Mouse (Mus musculus): Measurements from ENCODE around the gene Nradd. TPM values are rescaled to one million over a fixed set of nuclear protein-coding genes. Genes with fewer than 3 reads are reported as not detected.

The Nradd gene
- 39.9 and 49.9 TPM in 2 replicates for polyA plus RNA-seq (2016; fragmentation: Nextera tagmentation; extraction: Ambion mirVana)

DNA sequence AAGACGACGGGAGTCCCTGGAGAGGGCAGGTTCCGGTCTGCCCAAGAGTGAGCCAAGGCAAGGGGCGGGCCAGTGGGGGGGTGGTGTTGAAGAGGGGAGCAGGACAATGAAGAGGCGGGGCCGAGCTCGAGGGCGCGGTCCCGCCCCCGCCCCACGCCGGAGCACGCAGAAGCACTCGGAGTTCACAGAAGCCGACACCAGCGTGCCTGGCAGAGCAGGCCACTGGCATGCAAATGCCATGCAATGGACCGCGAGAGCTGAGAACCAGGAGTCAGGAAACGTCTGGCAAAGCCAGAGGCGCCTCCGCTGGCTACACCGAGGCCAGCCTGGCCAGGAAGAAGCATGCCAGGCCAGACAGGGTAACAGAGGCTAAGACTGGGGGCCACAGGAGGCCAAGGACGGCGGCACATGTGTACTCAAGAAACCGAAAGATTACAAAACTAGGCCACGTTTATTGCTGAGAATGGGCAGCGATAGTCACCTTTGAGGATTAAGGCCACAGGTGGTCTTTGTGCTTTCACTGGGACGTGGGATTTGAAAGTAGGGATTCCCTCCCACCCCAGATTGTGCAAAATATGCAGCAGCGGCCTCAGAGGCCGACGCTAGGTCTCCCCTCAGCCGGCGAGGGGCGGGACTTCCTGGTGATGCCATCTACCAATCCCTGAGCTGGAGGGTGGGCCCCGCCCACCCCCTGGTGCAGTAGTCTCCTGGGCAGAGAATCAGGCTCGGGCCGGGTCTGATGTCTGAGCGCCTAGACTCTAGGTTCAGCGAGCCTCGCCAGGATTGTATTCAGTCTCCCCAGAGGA is at the start of gene Nradd:
Gene Nradd, minus strand, starts transcription at position 92 of the 806 bp plus-strand sequence.
- peak; percentile 93 for DNase-seq (ENCODE audit: low spot score)
- H3K4me1 ChIP-seq (replicated peaks), result peaks cover 28% of the 10 kb centered on the region
- H3K27me3 ChIP-seq (ENCODE audit: insufficient read depth, poor library complexity, severe bottlenecking), result peaks cover 10% of the 10 kb centered on the region
- H3K36me3 ChIP-seq, result peaks cover 37% of the 10 kb centered on the region
- no peaks in the 10 kb centered on the region for H3K9me3 ChIP-seq
- H3K27ac ChIP-seq, result peak within 1 kb of the TSS; percentile 91
- peak within 1 kb of the TSS; percentile 68 for H3K4me3 ChIP-seq
- under 1% methylated on average over 41 of the region's 41 CpGs for WGBS

DNA sequence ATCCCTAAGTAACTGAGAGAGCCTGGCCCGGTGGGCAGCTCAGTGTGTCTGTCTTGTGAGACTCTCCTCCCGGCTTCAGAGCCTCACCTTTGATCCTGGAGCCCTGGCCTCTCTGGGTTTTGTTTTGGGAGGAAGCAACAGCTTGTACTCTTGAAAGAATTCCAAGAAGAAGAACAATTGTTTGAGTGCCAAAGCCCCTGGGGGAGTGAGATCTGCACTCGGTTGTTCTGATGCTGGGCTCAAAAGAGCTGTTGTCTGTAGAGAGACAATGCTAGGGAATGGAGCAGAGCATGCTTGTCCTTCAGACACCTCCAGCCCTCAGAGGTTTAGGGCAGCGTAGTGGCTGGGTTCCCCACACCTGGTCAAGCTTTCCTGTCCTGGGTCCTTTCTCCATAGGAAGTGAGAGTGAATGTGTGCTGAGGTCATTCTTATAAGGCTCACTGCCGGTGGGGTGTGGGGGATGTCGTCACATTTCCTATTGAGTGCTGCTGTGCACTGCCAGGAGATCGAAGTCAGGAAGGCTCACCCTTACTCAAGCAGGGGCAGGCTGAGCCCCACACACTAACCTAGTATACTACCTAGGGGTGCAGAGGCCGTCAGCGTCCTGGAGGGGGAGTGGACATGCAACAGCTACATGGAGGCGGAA is 49.0 kb upstream of the Nradd start:
- Histone ChIP-seq H3K4me1 (replicated peaks) (peaks cover 26% of the 10 kb centered on the region), H3K36me3 (peaks cover 13% of the 10 kb centered on the region; the same call in 1 of the 2 replicates), H3K27me3 (ENCODE audit: insufficient read depth, poor library complexity, severe bottlenecking) (no peaks in the 10 kb centered on the region)

DNA sequence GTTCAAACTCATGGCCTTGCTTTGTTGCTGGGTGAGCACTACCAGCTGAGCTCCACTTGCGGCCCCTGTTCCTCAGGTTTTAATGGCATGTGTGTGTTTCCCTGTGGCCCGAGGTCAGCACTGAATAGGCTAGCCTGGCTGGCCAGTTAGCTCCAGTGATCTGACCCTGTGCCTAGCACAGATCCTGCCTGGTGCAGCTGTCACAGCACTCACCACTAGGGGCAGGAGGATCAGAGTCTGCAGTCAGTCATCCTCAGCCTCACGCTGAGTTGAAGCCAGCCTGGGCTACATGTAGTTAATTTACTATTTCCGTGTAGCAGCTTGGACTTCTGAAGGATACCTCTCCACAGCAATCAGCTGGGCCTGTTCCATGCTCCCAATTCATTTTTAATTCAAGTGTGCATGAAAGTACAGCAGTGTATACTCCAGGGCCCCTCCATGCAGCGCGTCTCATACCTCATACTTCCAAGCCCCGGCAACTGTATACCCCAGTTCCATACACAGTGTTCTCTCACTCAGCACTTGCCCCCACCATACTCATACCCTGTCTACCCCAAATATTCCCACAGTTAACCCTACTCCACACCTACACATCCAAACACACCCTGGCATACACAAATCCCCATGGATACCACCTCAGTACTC is 48.3 kb upstream of the Nradd start:
- WGBS, result 63% methylated on average over 7 of the region's 7 CpGs
- H3K4me3 ChIP-seq, result no peak overlapping the region
- peak; percentile 60 for DNase-seq (ENCODE audit: low spot score)
- peaks cover 19% of the 10 kb centered on the region; the same call in 1 of the 2 replicates for H3K36me3 ChIP-seq
- no peak overlapping the region for H3K27ac ChIP-seq
- no peaks in the 10 kb centered on the region for H3K9me3 ChIP-seq
- no peaks in the 10 kb centered on the region for H3K27me3 ChIP-seq (ENCODE audit: insufficient read depth, poor library complexity, severe bottlenecking)
- peaks cover 22% of the 10 kb centered on the region for H3K4me1 ChIP-seq (replicated peaks)

More for the DNA sequence above, 49.0 kb upstream of the Nradd start:
- Histone ChIP-seq H3K4me3 (no peak overlapping the region), H3K27ac (peak overlapping the region; percentile 31; the same call in 1 of the 2 replicates), H3K9me3 (no peaks in the 10 kb centered on the region)
- no peak for DNase-seq (ENCODE audit: low spot score)
- WGBS, result 55% methylated on average over 10 of the region's 10 CpGs

DNA sequence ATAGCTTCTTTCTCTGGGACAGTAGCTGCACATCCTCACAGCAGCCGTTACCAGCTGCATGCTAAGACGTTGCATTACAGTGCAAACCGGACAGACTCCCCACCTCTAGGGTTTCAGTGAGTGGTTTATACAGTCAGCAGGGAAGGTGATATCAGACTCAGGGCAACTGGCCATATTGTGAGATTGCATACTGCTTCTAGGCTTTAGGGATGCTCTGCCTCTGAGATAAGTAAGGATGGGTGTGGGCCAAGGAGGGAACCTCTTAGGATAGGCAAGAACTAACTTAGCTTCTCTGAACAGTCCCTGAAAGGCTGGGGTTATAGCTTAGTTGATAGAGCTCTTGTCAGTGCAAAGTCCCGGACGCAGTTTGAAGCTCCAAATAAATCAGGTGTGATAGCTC is 45.5 kb upstream of the Nradd start:
- Histone ChIP-seq H3K4me3 (no peak overlapping the region), H3K27ac (no peak overlapping the region), H3K9me3 (no peaks in the 10 kb centered on the region), H3K27me3 (ENCODE audit: insufficient read depth, poor library complexity, severe bottlenecking) (no peaks in the 10 kb centered on the region), H3K4me1 (replicated peaks) (peaks cover 43% of the 10 kb centered on the region), H3K36me3 (peaks cover 19% of the 10 kb centered on the region; the same call in 1 of the 2 replicates)
- no peak for DNase-seq (ENCODE audit: low spot score)
- WGBS, result 91% methylated on average over 5 of the region's 5 CpGs

DNA sequence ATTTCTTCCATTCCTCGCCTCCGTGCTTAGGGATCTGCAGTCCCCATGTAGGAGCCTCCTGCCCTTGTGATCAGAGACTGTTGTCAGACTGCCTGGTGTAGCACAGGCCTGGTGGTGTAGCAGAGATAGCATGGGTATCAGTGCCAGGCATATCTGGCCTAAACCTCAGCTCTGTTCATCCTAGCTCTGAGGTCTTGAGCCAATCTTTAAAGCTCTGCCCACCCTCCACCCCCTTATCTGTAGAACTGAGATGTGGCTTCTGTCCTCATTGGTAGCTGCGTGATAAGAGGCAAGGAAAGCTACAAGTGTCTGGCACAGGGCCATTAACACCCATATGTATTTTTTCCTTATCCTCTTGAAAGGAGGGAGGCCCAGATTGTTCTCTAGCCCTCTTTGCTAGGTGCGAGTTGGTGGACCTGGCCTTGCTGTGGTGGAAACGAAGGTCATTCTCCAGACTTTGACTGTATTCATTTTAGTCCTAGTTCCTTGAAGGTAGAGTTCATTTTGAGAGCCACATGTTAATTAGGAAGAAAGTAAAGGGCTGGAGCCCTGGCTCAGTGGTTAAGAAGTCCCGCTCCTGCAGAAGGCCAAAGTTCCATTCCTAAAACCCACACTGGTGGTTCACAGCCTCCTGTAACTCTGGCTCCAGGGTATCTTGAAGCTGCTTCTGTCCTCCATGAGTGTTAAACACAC is 44.5 kb upstream of the Nradd start:
- DNase-seq (ENCODE audit: low spot score), result no peak
- WGBS, result 95% methylated on average over 6 of the region's 6 CpGs
- no peaks in the 10 kb centered on the region for H3K9me3 ChIP-seq
- no peaks in the 10 kb centered on the region for H3K27me3 ChIP-seq (ENCODE audit: insufficient read depth, poor library complexity, severe bottlenecking)
- no peak overlapping the region for H3K27ac ChIP-seq
- peaks cover 16% of the 10 kb centered on the region; the same call in 1 of the 2 replicates for H3K36me3 ChIP-seq
- no peak overlapping the region for H3K4me3 ChIP-seq
- peaks cover 52% of the 10 kb centered on the region for H3K4me1 ChIP-seq (replicated peaks)

DNA sequence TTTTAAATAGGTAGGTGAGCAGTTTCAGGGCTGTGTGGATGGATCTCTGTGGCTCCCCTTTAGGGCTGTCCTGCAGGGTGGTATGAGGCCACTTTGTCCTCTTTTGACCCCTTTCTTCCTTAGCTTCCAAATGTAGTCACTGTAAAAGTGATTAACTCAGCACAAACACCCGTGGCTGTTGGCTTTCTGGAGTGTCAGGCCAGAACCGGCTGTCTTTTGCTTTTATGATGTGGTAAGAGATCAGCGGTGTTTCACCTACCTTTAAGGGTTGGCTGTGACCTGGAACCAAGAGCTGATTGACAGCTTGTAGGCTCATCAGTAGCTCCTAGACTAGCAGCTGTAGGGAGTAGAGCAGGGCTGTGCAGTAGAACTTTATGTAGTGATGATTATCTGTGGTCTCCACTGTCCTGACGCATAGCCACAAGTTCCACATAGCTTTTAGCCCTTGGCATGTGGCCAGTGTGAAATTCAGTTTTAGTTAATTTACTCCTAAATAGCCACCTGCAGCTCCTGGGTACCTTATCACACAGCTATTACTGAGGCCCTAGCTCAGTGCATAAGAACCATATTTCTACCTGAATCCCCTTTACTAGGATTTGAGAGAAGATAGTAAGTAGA is 43.1 kb upstream of the Nradd start:
- H3K27ac ChIP-seq, result no peak overlapping the region
- H3K36me3 ChIP-seq, result 0 out of 2 replicates have a peak, but pooled peaks cover 13% of the 10 kb centered on the region
- peaks cover 40% of the 10 kb centered on the region for H3K4me1 ChIP-seq (replicated peaks)
- no peaks in the 10 kb centered on the region for H3K27me3 ChIP-seq (ENCODE audit: insufficient read depth, poor library complexity, severe bottlenecking)
- DNase-seq (ENCODE audit: low spot score), result no peak
- no peak overlapping the region for H3K4me3 ChIP-seq
- 75% methylated on average over 4 of the region's 4 CpGs for WGBS
- H3K9me3 ChIP-seq, result no peaks in the 10 kb centered on the region

DNA sequence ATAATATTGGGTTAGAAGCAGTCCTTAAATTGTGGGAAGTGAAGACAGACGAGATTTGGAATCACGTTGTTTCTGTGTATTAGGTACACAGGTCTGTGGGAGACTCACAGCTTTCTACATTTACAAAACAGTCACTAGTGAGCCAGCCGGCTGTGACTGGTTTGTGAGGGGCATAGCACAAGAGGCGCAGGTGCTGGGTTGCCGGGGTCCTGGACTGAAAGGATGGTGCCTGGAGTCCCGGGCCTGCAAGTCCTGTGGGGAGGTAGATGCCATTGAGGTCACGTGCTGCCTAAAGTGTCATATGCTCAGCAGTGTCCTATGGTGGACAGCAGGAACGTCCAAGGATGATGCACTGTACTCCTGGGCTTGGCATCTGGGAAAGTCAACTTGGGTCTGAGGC is 42.1 kb upstream of the Nradd start:
- H3K27ac ChIP-seq, result peak overlapping the region; percentile 69
- H3K4me1 ChIP-seq (replicated peaks), result peaks cover 37% of the 10 kb centered on the region
- no peaks in the 10 kb centered on the region for H3K9me3 ChIP-seq
- no peak overlapping the region for H3K4me3 ChIP-seq
- DNase-seq (ENCODE audit: low spot score), result no peak
- 0 out of 2 replicates have a peak, but pooled peaks cover 13% of the 10 kb centered on the region for H3K36me3 ChIP-seq
- WGBS, result 33% methylated on average over 8 of the region's 8 CpGs
- no peaks in the 10 kb centered on the region for H3K27me3 ChIP-seq (ENCODE audit: insufficient read depth, poor library complexity, severe bottlenecking)

DNA sequence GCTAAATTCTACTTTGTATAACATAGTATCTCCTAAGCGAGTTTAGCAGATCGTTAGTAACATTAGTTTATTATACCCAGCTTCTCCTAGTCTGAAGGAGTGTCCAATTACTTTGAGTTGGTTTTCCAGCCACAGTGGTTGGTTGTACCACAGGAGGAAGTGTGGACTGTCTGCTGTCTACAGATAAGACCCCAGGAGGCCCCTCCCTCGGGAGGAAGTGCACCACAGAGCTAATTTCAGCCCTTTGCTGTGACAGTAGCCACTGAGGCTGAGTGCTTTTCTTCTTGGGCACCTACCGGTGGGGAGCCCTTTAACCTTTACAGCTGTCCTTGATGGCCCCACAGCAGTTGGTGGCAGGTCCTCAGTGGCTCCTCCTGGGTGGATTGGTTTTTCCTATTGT is 41.7 kb upstream of the Nradd start:
- 33% methylated on average over 4 of the region's 4 CpGs for WGBS

DNA sequence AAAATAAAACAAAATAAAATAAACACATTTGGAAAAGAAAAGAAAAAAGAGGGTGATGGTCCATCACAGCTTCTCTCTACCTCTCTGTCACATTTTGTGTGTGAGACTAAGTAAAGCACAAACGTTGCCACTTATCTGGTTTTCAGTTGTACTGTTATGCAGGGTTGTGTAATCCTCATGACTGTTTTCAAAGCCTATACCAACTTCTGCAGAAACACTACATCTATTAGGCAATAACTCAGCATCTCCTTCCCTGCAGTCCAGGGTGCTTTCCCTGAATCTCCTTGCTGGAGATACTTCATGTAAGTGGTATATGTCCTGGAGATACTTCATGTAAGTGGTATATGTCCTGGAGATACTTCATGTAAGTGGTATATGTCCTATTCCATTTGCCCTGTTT is 38.6 kb upstream of the Nradd start:
- Histone ChIP-seq H3K9me3 (no peaks in the 10 kb centered on the region), H3K4me3 (no peak overlapping the region), H3K4me1 (replicated peaks) (peaks cover 40% of the 10 kb centered on the region), H3K27ac (no peak overlapping the region), H3K27me3 (ENCODE audit: insufficient read depth, poor library complexity, severe bottlenecking) (no peaks in the 10 kb centered on the region), H3K36me3 (peaks cover 13% of the 10 kb centered on the region)
- no peak for DNase-seq (ENCODE audit: low spot score)
- 88% methylated on average over 1 of the region's 1 CpGs for WGBS

More for the DNA sequence above, 41.7 kb upstream of the Nradd start:
- Histone ChIP-seq H3K4me3 (no peak overlapping the region), H3K36me3 (0 out of 2 replicates have a peak, but pooled peaks cover 13% of the 10 kb centered on the region), H3K4me1 (replicated peaks) (peaks cover 37% of the 10 kb centered on the region), H3K27me3 (ENCODE audit: insufficient read depth, poor library complexity, severe bottlenecking) (no peaks in the 10 kb centered on the region), H3K27ac (peak overlapping the region; percentile 69), H3K9me3 (no peaks in the 10 kb centered on the region)
- no peak for DNase-seq (ENCODE audit: low spot score)

DNA sequence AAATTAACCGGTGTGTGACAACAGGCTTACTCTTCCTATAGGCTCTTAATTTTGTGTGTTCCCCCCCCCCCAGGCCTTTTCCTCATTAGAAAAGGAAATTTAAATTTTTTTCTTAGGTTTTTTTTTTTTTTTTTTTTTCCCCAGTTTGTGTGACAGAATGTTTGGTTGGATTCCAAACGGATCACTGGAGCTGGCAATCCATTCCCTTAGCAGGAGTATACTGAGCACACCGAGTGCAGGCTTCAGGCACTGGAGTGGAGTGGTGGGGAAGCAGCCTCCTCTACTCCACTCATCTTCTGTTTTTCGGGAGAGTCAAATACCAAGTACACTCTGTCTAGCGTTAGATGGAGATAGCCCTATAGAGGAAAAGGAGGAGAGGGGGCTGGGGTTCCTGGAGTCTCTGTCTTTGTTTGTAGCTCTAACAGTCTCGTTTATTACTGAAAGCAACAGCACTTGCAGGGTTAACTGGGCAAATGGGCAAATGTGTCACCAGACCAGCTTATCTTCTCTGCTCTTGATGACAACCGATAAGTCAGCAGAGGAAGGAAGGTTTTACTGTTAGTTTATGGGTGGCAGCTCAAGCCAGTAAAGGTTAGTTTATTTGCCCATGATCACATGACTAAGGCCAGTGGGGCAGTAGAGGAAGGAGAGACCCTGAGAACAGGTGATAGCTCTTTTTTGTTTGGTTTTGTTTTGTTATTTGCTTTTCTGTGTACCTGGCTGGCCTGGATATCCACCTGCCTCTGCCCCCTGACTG is 36.8 kb upstream of the Nradd start:
- 90% methylated on average over 7 of the region's 7 CpGs for WGBS
- H3K9me3 ChIP-seq, result no peaks in the 10 kb centered on the region
- no peak overlapping the region for H3K27ac ChIP-seq
- no peak overlapping the region for H3K4me3 ChIP-seq
- no peak for DNase-seq (ENCODE audit: low spot score)
- peaks cover 32% of the 10 kb centered on the region for H3K4me1 ChIP-seq (replicated peaks)
- peaks cover 11% of the 10 kb centered on the region for H3K36me3 ChIP-seq
- no peaks in the 10 kb centered on the region for H3K27me3 ChIP-seq (ENCODE audit: insufficient read depth, poor library complexity, severe bottlenecking)

DNA sequence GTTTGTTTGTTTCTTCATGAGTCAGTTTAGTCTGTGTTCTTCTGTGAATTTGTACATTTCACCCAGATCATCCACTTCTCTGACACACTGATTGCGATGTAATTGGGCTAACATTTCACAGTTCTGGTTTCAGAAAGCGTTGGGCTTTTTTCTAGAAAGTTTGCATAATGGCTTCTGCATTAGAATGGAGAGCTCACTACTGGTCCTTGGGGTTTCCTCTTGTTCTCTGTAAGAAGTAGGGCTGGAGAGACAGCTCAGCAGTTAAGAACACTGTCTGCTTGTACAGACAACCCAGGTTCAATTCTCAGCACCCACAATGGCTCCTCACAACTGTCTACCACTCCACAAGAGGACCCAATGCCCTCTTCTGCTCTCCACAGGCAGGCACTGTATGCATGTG is 36.0 kb upstream of the Nradd start:
- Histone ChIP-seq H3K4me3 (no peak overlapping the region), H3K27ac (no peak overlapping the region), H3K4me1 (replicated peaks) (peaks cover 32% of the 10 kb centered on the region), H3K9me3 (no peaks in the 10 kb centered on the region), H3K36me3 (peaks cover 11% of the 10 kb centered on the region), H3K27me3 (ENCODE audit: insufficient read depth, poor library complexity, severe bottlenecking) (no peaks in the 10 kb centered on the region)
- no peak for DNase-seq (ENCODE audit: low spot score)
- whole genome bisulfite sequencing, result 86% methylated on average over 2 of the region's 2 CpGs

Measured in hindbrain, embryonic 10.5 days (tissue).